Mouse (Mus musculus) frontal cortex, adult (tissue): ENCODE data around the gene Zcrb1.

ENCODE experiments used
- ATAC-seq: cut with Nextera tagmentation; 2 replicates; pipeline ENCODE4 v1.9.2; 2017; ENCODE audit warnings: mild to moderate bottlenecking, moderate library complexity, mixed read lengths; ENCODE audit not compliant: low TSS enrichment

Zcrb1 gene

DNA sequence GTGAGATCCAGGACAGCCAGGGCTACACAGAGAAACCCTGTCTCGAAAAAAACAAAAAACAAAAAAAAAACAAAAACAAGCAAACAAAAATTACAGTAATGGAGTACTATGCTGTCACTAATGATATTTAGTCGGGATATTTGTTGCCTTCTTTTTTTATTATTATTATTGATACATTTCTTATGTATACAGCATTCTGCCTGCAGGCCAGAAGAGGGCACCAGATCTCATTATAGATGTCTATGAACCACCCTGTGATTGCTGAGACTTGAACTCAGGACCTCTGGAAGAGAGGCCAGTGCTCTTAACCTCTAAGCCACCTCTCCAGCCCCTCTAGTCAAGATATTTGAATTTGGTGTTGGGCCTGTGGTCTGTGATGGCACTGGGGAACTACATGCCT, 26.3 kb downstream of the Zcrb1 start:
- ATAC-seq = no peak

DNA sequence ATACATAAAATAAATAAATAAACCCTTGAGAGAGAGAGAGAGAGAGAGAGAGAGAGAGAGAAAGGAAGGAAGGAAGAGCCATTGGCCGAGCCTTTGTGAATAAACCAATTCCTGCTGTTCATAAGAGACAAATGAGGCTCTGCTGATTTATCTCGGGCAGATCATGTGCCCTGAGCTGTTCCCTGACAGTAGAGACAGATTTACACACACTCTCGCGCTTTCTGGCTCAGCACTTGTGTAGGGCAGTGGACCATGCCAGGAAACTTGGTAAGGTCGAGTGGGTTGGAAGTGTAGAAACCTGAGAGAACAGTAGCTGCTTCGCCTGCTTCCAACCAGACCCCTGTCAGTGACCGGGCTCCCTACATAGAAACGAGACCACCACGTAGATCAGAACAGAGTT, 29.6 kb downstream of the Zcrb1 start:
- no peak for ATAC-seq

DNA sequence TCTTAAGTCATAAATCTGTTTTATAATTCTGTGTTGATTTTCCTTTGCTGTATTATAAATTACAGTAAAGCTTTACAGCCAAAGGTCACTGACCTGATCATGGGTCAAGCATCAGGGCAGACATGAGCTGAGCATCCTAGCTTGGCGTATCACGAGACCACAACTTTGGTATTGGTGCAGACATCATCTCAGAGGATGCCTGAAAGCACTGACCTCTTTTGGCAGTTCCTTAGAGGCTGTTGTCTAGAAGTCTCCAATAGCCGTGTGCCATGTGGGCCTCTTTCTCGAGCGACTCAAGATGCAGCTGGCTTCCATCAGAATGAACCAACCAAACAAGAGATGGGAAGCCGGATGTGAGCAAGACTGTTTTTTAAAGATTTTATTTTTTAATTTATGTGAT, 32.6 kb downstream of the Zcrb1 start:
- no peak for ATAC-seq

DNA sequence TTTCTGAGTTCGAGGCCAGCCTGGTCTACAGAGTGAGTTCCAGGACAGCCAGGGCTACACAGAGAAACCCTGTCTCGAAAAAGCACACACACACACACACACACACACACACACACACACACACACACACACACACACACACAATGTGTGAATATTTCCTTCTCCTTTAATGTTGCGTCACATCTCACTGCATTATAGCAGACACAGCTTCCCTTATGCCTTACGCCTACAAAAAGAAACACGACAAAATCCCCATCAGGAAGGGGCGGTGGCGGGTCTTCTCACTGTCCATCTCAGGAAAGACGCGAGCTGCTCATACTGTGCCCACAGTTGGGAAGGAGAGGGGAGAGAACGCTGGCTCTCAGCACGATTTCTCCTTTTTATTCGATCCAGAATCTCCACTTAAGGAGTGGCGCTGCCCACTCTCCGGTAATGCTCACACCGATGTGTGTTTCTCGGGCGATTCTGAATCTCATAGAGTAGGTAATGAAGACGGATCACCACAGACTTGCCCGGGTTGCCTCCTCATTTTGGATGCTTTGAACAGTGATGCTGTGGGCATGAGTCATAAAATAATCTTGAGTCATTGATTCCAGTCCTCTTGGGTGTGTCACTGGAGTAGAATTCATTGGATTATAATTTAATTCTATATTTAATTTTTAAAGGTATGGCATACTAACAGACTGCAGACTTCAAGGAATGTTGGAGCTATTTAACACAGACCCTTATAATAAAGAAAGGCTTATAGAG, 39.6 kb downstream of the Zcrb1 start:
- ATAC-seq = no peak

DNA sequence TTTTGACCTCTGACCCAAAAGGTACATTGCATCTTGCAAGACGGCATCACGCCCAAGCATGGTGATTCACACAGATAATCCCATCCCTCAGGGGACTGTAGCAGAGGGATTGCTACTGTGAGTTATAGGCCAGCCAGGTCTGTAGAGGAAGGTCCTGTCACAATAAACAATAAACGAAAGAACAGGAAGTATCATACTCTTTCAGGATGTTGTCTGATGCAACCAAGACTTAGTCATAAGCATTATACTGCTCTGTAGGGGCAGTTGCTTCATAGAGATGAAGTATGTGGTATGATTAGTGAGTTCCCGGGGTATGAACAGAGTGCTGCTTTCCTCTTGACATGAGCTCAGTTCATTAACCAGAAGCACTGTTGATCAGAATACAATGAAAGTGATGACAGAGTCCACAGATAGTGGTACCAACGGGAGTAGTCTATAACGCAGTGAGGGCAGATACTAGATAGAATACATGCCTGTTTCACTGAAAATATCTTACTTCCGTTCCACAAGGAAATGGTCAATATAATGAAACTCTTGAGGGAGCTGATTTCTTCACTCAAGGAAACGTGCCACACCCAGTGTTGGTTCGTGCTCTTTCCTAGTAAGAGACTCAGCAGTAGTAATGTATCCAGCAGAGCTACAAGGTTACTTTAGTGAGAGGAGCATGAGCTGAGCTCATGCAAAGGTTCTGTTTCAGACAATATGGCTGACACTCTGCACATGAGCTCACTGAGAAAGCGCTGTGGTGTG, 57.3 kb downstream of the Zcrb1 start:
- no peak for ATAC-seq

DNA sequence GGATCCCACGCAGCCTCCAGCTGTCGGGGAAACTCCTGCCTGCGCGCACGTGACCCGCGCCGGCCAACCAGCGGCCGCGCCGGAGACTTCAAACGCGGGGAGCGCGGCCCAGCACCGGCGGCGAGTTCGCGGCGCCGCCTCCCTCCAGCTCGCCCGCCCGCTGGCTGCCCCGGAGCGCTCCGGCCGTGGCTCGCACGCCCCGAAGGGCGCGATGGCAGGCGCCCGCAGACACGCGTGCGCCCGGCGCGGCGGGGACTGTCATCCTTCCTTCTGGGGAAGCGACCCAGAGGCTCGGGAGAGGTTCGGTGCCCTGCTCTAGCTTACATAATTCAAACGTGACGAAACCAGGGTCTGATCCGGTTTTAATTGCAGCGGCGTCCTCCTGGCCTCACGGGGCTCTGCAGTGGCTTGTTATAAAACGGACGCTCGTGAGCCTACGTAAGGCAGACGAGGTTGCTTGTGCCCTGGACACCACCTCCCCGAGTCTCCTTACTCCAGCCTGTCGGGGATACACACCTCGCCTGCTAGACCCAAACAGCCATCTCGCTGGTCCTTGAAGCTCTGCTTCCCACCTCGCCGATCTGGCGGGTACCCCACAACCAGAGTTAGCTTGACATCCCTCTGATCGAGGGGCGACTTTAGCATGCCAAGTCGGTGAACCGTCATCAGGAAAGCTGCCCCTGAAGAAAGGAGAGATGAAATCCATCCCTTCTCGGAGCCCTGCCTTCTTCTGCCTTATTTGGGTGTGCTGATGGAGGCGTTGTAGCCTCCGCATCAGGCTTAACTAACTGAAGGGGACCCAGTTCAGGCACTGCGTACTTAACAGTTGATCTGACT, 61.0 kb downstream of the Zcrb1 start, which contains the start of gene Yaf2:
Gene Yaf2, minus strand, starts transcription at position 11 of the 837 bp plus-strand sequence.
- peak; percentile 90 for ATAC-seq

DNA sequence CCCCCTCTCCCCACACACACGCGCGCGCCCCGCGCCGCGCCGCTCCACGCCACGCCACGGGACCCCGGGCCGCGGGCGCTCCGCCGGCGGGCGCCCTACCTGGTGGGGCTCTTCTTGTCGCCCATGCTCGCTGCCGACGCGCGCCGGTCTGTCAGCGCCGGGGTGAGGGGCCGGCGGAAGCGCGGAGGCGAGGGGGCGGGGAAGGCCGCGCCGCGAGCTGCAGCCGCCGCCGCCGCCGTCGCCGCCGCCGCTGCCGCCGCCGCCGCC, 61.5 kb downstream of the Zcrb1 start:
- no peak for ATAC-seq
